Mouse (Mus musculus) erythroblast, embryonic 14.5 days (primary cell): ENCODE results near the gene Slc2a3.

Source experiments
- GATA1 ChIP-seq: IDR thresholded peaks from 2 replicates; pipeline ENCODE4 v1.6.1; 2012; ENCODE audit warnings: low read length, inconsistent platforms, mixed read lengths
- TAL1 ChIP-seq: IDR thresholded peaks from 3 replicates; pipeline ENCODE4 v1.6.1; 2012; ENCODE audit warnings: low read length, inconsistent platforms, mixed read lengths

- TF ChIP-seq GATA1 (no peak), TAL1 (no peak)
Measured at GRCm38 (mm10) chr6:122744505-122745249, 56.8 kb downstream of the Slc2a3 start.
